Mouse (Mus musculus) spleen, postnatal 4 days (tissue): Measurements from ENCODE around the gene Gm28635.
"Not testable (repeated sequence)": the region's sequence is repeated elsewhere in the genome, so short reads cannot be mapped to it uniquely, and the experiment has no call there.

ENCODE experiments used
- DNase-seq, 2 experiments: peaks; one replicate each; pipeline ENCODE4 v3.0.0; 2022; ENCODE audit warnings: low spot score in 2 of 2

The Gm28635 gene

GRCm38 (mm10) chr2:84688080-84688844, 10.4 kb upstream of the Gm28635 start:
- DNase-seq, result no peak

DNA sequence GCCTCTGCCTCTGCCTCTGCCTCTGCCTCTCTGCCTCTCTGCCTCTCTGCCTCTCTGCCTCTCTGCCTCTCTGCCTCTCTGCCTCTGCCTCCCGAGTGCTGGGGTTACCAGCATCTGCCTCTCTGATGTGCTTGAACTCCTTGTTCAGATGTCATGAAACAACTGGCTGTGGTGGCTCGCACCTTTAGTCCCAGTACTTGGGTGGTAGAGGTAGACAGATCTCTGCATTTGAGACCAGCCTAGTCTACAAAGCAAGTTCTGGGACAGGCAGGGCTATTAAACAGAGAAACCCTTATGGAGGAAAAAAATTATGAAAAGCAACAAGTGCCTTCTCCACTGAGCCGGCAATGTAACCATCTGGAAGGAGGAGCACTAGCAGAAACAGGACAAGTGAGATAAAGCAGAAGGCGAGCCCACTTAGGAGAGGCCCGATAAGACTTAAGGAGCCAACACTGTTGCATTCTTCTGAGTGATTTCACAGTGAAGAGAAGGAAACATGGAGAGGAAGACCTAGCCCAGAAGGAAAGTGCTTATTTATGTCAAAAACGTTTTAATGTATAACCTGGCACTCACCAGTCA, 4.9 kb upstream of the Gm28635 start:
- DNase-seq, result peak; percentile 52 to 69

DNA sequence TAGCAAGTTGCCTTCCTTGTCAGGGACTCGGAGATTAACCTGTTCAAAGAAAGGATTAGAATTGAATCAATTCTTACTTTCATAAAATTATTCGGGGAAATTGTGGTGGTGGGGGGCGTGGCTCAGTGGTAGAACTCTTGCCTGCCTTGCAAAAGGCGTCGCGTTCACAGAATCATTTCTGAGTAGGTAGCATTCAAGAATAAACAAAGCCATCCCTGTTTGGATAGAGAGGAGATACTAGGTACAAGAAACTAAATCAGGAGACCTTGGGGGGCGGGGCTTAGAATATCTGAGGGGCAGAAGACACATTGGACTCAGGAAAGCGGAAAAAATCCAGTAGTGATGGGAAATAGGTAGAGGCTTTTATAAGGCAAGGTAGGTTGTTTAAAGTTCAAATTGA, 1.2 kb upstream of the Gm28635 start, which contains the start of gene Tmx2:
Tmx2 (minus strand) TSS at position 125 of the 400 bp plus-strand sequence.
- no peak for DNase-seq

- no peak for DNase-seq
Measured at GRCm38 (mm10) chr2:84677270-84677967, 422 bp downstream of the Gm28635 start.

DNA sequence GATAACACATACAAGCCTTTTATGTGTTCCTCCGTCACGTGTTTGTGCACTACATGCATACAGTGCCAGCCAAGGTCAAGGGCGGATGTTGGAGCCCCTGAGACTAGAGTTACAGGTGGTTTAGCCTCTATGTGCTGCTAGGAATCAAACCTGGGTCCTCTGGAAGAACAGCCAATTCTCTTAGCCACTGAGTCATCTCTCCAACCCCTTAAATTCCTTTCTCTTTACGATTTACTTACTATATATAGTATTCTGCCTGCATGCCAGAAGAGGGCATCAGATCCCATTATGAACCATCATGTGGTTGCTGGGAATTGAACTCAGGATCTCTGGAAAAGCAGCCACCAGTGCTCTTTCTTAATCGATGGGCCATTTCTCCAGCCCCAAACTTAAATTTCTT, 6.3 kb downstream of the Gm28635 start:
- not testable (repeated sequence) for DNase-seq

- DNase-seq, result peak; percentile 82 to 88
Measured at GRCm38 (mm10) chr2:84670569-84670933, 7.3 kb downstream of the Gm28635 start, which contains the start of gene Selenoh. Selenoh (minus strand) TSS chr2:84670770.

DNA sequence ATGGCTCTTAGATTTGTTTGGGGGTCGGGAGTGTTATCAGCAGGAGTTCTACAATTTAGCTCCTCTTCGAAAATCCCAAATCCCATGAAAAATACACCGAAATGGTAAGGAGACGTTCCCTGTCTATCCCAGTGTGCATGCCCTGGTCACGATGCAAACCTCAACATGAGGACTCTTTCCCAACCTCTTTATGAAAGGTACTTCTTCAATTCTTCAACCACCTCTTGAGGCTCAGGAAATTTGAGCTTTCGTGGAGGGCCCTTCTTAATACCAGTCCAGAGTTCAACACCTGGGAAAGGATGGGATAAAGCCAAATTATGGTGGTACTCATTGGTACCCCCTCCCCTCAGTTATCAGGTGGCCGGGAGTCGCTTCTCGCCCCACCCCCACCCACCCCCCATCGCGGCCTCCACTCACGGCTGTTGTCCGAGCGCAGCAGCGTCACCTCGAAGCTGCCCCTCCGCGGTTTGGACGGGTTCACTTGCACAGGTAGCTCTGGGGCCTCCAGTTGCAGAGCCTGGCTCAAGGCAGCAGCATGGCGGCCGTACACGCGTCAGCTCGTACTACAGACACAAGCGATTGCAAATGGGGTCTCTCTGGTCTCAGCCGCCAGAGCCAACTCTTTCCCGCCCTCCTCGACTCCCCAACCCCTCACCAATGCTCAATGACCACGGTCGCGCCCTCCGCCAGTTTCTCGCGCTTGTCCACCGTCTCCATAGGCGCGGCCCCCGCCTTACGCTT, 7.8 kb downstream of the Gm28635 start:
- peak in 1 of 2 experiments; percentile 39 for DNase-seq

- no peak for DNase-seq
Measured at GRCm38 (mm10) chr2:84666081-84666480, 11.8 kb downstream of the Gm28635 start.

- peak; percentile 57 to 81 for DNase-seq
Measured at GRCm38 (mm10) chr2:84662866-84663265, 15.0 kb downstream of the Gm28635 start.

GRCm38 (mm10) chr2:84660253-84660652, 17.6 kb downstream of the Gm28635 start:
- peak in 1 of 2 experiments; percentile 57 for DNase-seq

DNA sequence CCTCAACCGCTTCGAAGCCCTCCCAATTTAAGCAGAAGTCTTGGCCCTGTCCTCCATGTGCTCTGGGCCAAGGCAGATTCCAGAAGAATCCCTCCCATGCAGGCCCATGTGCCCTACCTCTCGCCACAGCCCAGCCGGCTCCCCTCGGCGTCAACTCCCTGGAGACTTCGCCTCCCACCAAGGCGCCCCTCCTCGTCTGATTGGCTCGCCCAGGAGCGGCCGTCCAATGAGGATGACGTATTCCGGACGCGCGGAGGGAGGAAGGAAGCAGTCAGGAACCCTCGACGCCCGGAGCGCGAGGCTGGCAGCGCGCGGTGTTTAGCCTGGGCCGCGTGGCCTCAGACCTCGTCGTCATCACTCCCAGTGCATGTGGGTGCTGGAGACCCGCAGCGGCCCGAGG, 19.0 kb downstream of the Gm28635 start, which contains the start of gene Btbd18:
Btbd18 (plus strand) TSS at position 274 of the 400 bp plus-strand sequence.
- DNase-seq, result no peak

DNA sequence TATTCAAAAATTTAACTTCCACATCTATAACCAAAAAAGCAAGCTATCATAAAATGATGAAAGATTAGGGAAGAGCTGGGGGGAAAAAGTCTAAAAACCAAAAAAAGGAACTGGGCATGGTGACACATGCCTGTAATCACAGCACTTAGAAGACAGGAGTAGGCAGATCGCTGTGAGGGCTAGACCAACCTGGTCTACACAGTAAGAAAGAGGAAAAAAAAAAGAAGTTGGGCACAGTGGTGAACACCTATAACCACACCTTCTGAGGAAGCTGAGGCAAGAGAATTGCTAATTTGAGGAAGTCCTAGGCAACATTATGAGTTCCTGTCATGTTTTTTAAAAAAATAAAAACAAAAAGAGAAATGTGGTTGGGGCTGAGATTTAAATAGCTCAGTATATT, 22.0 kb downstream of the Gm28635 start:
- DNase-seq, result no peak

- DNase-seq, result no peak
Measured at GRCm38 (mm10) chr2:84653354-84653753, 24.5 kb downstream of the Gm28635 start.

GRCm38 (mm10) chr2:84650464-84651195, 27.2 kb downstream of the Gm28635 start, which contains the start of gene Ctnnd1:
Ctnnd1 (minus strand) TSS chr2:84650765.
- DNase-seq, result peak in 1 of 2 experiments; percentile 51

- DNase-seq, result no peak
Measured at GRCm38 (mm10) chr2:84649674-84650073, 28.2 kb downstream of the Gm28635 start.

GRCm38 (mm10) chr2:84648369-84648768, 29.5 kb downstream of the Gm28635 start:
- no peak for DNase-seq

GRCm38 (mm10) chr2:84647051-84647568, 30.7 kb downstream of the Gm28635 start:
- no peak for DNase-seq

GRCm38 (mm10) chr2:84646138-84646537, 31.7 kb downstream of the Gm28635 start:
- DNase-seq, result no peak

- no peak for DNase-seq
Measured at GRCm38 (mm10) chr2:84640833-84641232, 37.0 kb downstream of the Gm28635 start.

- no peak for DNase-seq
Measured at GRCm38 (mm10) chr2:84638428-84639220, 39.2 kb downstream of the Gm28635 start.
